Mouse (Mus musculus) forebrain, embryonic 14.5 days (tissue): Measurements from ENCODE around the gene Nat9. TPM values are rescaled to one million over a fixed set of nuclear protein-coding genes. Genes with fewer than 3 reads are reported as not detected.
A peak's percentile ranks its signal among the peaks of the same experiment; 100 is the strongest.

ENCODE experiments used
- ATAC-seq: fragments of 200-750 bp; cut with Nextera tagmentation; 2 replicates; pipeline ENCODE4 v1.8.0; 2017; ENCODE audit warnings: mild to moderate bottlenecking, moderate library complexity
- DNase-seq: peaks from one replicate; pipeline ENCODE4 v3.0.0-alpha.2; 2015; ENCODE audit warnings: low spot score
- H3K27ac ChIP-seq: fragments of 300-500 bp; sonication (generic); 2 replicates; pipeline ENCODE4 v1.5.1; 2014; ENCODE audit warnings: low read depth, mild to moderate bottlenecking, control low read depth, low read length, moderate library complexity
- H3K27me3 ChIP-seq: fragments of 300-500 bp; sonication (generic); replicated peaks from 2 replicates; pipeline ENCODE4 v1.6.1; 2014; ENCODE audit warnings: low read length, control low read depth, mixed read lengths; ENCODE audit not compliant: control insufficient read depth, insufficient read depth
- H3K36me3 ChIP-seq: fragments of 300-500 bp; sonication (generic); 2 replicates; pipeline ENCODE4 v1.6.1; 2014; ENCODE audit warnings: low read length, control low read depth; ENCODE audit not compliant: control insufficient read depth, insufficient read depth
- H3K4me1 ChIP-seq: fragments of 300-500 bp; sonication (generic); 2 replicates; pipeline ENCODE4 v1.6.1; 2014; ENCODE audit warnings: antibody characterized with exemption, low read length, control low read depth; ENCODE audit not compliant: control insufficient read depth, insufficient read depth
- H3K4me2 ChIP-seq: fragments of 300-500 bp; sonication (generic); 2 replicates; pipeline ENCODE4 v1.6.1; 2014; ENCODE audit warnings: mild to moderate bottlenecking, control low read depth, low read length
- H3K4me3 ChIP-seq: fragments of 300-500 bp; sonication (generic); 2 replicates; pipeline ENCODE4 v1.5.1; 2014; ENCODE audit warnings: low read depth, low read length, control low read depth
- H3K9ac ChIP-seq: fragments of 300-500 bp; sonication (generic); 2 replicates; pipeline ENCODE4 v1.6.1; 2014; ENCODE audit warnings: mild to moderate bottlenecking, low read length, control low read depth, moderate library complexity
- H3K9me3 ChIP-seq: fragments of 300-500 bp; sonication (generic); replicated peaks from 2 replicates; pipeline ENCODE4 v1.6.1; 2016; ENCODE audit warnings: low read length, control low read depth, mixed read lengths; ENCODE audit not compliant: control insufficient read depth
- WGBS: fragments of 180-500 bp; shearing (Covaris S2); extraction: QIAGEN DNeasy Blood & Tissue Kit; methylation state at CpG from one replicate; pipeline ENCODE4 v1.1.7; 2014; 5-methylcytosine and 5-hydroxymethylcytosine counted together
- polyA plus RNA-seq: library from polyadenylated mRNA; unstranded; fragments of >200 nt; fragmentation: Nextera tagmentation; extraction: Ambion mirVana; gene quantifications from 2 replicates; pipeline ENCODE4 v1.2.1, GENCODE M21; 2014

The Nat9 gene
- polyA plus RNA-seq, 1 experiment from 2014 or later, result 20.4 TPM

DNA sequence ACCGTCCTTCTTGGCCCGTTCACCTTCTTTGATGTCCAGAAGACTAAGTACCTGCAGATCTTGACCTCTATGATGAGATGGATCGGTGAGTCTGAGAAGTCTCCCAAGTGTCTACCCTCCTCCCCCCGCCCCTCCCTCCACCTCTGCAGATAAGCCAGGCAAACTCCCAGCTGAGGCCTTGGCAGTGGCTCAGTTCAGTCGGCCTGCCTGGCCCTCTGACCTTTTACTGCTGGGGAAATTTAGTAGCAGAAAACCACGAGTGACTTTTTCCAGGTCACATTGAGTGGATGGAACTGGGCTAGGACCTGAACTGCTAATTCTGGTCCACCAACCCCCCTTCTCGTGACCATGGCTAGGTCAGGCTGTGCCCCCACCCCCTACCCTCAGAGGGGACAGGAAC lies 40.8 kb upstream of the Nat9 start:
- H3K4me2 ChIP-seq, result no peak overlapping the region
- peaks cover 56% of the 10 kb centered on the region for H3K4me1 ChIP-seq
- ATAC-seq (no peak), DNase-seq (no peak)
- H3K27me3 ChIP-seq, result no peaks in the 10 kb centered on the region
- no peaks in the 10 kb centered on the region for H3K36me3 ChIP-seq
- H3K27ac ChIP-seq, result no peak overlapping the region
- WGBS, result 80% methylated on average over 7 of the region's 7 CpGs
- H3K9ac ChIP-seq, result peak overlapping the region; percentile 22; the same call in 1 of the 2 replicates
- no peaks in the 10 kb centered on the region for H3K9me3 ChIP-seq
- H3K4me3 ChIP-seq, result no peak overlapping the region

DNA sequence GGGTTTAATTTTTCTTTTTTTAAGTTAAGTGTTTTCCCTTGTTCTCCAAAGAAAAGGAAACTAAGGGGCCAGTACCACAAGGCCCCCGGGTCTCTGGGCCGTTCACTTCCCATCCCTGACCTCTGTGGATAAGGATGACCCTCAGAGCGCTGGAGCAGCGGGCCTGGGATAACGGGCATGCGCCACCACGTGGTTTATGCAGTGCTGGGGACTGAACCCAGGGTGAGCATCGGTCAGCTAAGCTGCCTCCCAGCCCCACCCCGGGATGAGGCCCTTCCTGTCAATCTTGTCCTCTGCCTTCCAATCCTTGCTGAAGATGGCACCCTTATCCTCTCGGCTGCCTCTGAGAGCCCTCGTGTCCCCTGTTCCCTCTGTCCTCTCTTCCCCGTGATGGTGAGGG lies 40.0 kb upstream of the Nat9 start:
- Histone ChIP-seq H3K9ac (peak overlapping the region; percentile 22), H3K36me3 (no peaks in the 10 kb centered on the region), H3K9me3 (no peaks in the 10 kb centered on the region), H3K27ac (peak overlapping the region; percentile 74), H3K4me2 (peak overlapping the region; percentile 5; the same call in 1 of the 2 replicates), H3K27me3 (no peaks in the 10 kb centered on the region), H3K4me3 (no peak overlapping the region), H3K4me1 (peaks cover 57% of the 10 kb centered on the region)
- 18% methylated on average over 12 of the region's 12 CpGs for WGBS
- ATAC-seq, result no peak; the same call in 1 of the 2 replicates
- DNase-seq, result no peak

DNA sequence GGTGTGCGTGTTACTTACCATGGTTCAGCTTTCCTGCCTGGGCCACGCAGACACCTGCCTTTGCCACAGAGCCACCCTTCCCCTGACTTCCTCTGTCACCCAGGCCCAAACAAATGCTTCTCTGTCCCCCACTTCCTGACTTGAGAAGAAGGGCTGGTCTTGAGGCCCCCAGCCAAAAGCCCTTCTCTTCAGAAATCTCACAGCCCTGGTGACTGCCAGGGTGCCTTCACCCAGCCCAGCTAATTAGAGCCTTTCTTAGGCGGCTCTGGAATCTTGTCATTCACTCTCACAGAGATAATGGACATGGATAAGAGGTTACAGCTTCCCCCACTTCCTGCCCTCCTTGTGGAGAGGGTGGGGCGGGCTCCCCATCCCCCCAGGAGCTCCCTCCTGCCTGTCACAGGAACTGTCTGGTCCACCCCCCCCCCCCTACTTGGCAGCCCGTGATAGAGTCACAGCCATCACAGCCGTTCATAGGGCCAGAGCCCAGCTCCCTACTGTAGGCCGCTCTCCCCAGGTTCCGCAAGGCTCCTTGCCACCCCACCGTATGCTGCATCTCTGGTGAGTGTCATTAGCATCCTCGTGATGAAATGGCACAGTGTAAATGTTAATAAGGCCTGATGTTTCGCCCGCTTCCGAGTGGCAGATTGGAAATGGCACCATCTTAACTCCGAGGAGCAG lies 39.3 kb upstream of the Nat9 start:
- peak; percentile 77 for ATAC-seq
- H3K4me3 ChIP-seq, result no peak overlapping the region
- H3K27ac ChIP-seq, result peak overlapping the region; percentile 74; the same call in 1 of the 2 replicates
- H3K9ac ChIP-seq, result no peak overlapping the region; the same call in 1 of the 2 replicates
- H3K4me1 ChIP-seq, result peaks cover 57% of the 10 kb centered on the region
- H3K9me3 ChIP-seq, result no peaks in the 10 kb centered on the region
- WGBS, result 16% methylated on average over 14 of the region's 14 CpGs
- peak overlapping the region; percentile 5; the same call in 1 of the 2 replicates for H3K4me2 ChIP-seq
- H3K36me3 ChIP-seq, result no peaks in the 10 kb centered on the region
- DNase-seq, result peak; percentile 87
- H3K27me3 ChIP-seq, result no peaks in the 10 kb centered on the region

DNA sequence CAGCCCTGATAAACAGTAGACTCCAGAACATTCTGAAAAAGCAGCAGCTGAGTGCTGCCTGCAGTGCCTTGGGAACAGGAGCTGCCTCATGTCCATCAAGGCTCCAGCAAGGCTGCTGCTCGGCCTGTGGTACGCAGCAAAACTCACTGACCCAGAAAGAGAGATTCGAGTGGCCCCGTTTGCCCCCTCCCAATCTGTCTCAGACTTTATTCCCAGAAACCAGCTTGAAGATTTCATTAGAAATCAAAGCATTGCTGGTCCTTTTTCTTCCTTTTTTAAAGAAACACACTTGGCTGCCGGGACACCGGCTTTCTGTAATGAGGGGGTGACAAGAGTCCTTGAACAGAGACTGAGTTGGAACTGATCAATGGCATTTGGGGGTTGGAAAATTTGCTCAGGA lies 37.6 kb upstream of the Nat9 start:
- H3K4me3 ChIP-seq, result no peak overlapping the region
- 0 out of 2 replicates have a peak overlapping the region, but pooled peaks have one; percentile 21 for H3K27ac ChIP-seq
- peaks cover 54% of the 10 kb centered on the region for H3K4me1 ChIP-seq
- 42% methylated on average over 6 of the region's 6 CpGs for WGBS
- no peaks in the 10 kb centered on the region for H3K27me3 ChIP-seq
- H3K36me3 ChIP-seq, result no peaks in the 10 kb centered on the region
- DNase-seq (no peak), ATAC-seq (no peak)
- H3K4me2 ChIP-seq, result no peak overlapping the region
- no peaks in the 10 kb centered on the region for H3K9me3 ChIP-seq
- H3K9ac ChIP-seq, result no peak overlapping the region

DNA sequence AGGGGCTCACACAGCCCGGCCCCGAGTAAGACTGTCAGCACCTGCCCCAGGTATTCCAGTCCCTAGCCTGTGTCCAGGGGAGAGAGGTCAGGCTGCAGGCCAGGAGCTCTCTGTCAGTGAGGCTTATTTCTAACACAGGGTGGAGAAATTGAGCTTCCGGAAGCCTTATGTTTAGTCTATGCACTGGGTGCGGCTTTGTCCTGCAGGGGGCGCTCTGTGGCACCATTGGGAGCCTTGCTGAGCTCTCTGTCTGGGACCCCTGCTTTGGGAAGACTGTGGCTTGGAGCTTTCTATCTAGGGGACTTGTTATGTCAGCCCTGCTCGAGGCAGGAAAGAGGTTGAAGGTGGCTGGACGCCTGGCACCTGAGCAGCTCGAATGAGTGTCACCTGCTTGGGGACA lies 37.2 kb upstream of the Nat9 start:
- ATAC-seq, result 0 out of 2 replicates have a peak, but pooled peaks have one; percentile 26
- no peak overlapping the region for H3K4me2 ChIP-seq
- WGBS, result 42% methylated on average over 8 of the region's 8 CpGs

DNA sequence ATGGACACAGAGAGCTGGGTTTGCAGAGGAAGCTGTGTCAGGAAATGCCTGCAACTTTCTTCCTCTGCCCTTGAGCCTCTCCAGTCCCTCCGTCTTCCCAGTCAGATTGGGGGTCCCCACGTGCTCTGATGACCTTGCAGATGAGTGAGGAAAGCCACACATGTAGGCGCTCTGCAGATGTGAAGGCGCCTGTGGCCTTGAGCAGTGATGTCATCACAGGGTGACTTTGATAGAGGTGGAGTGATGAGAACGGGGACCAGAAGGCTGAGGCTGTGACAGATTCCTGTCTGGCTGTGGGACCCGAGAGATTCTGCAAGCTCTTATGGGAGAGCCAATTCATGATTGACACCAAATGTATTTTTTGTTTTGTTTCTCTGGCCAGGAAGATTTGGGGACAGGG lies 36.2 kb upstream of the Nat9 start:
- Histone ChIP-seq H3K27me3 (no peaks in the 10 kb centered on the region), H3K27ac (no peak overlapping the region), H3K9me3 (no peaks in the 10 kb centered on the region), H3K4me1 (peaks cover 54% of the 10 kb centered on the region), H3K4me2 (no peak overlapping the region), H3K9ac (no peak overlapping the region; the same call in 1 of the 2 replicates), H3K36me3 (no peaks in the 10 kb centered on the region), H3K4me3 (no peak overlapping the region)
- DNase-seq (no peak), ATAC-seq (no peak)
- WGBS, result 79% methylated on average over 6 of the region's 6 CpGs

More for the DNA sequence above, 37.2 kb upstream of the Nat9 start:
- DNase-seq, result peak; percentile 74
- no peak overlapping the region for H3K27ac ChIP-seq
- H3K4me3 ChIP-seq, result no peak overlapping the region
- H3K9ac ChIP-seq, result no peak overlapping the region
- H3K9me3 ChIP-seq, result no peaks in the 10 kb centered on the region
- no peaks in the 10 kb centered on the region for H3K27me3 ChIP-seq
- H3K36me3 ChIP-seq, result no peaks in the 10 kb centered on the region
- H3K4me1 ChIP-seq, result peaks cover 54% of the 10 kb centered on the region

DNA sequence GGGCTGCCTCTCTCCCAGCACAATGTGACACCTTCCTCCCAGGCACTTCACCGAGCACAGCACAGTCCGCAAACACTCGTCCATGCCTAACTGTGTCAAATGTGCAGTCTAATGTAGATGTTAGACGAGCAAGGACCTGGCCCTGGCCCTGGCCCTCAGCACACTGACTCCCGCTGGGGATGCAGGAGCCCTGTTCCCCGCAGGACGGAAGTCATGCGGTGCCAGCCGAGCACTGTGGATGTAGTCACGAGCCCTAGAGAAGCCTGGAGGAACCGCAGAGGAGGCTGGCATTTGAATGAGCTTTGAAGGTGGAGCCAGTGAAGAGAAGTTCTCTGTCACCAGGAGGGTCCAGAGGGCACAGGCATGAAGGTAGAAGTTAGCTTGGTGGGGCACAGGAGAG lies 35.8 kb upstream of the Nat9 start:
- peak overlapping the region; percentile 5; the same call in 1 of the 2 replicates for H3K9ac ChIP-seq
- WGBS, result 74% methylated on average over 11 of the region's 11 CpGs
- H3K27me3 ChIP-seq, result no peaks in the 10 kb centered on the region
- no peak overlapping the region for H3K27ac ChIP-seq
- H3K4me3 ChIP-seq, result no peak overlapping the region
- no peak for ATAC-seq
- H3K4me2 ChIP-seq, result no peak overlapping the region
- no peaks in the 10 kb centered on the region for H3K36me3 ChIP-seq
- H3K9me3 ChIP-seq, result no peaks in the 10 kb centered on the region
- no peak for DNase-seq
- peaks cover 54% of the 10 kb centered on the region for H3K4me1 ChIP-seq

DNA sequence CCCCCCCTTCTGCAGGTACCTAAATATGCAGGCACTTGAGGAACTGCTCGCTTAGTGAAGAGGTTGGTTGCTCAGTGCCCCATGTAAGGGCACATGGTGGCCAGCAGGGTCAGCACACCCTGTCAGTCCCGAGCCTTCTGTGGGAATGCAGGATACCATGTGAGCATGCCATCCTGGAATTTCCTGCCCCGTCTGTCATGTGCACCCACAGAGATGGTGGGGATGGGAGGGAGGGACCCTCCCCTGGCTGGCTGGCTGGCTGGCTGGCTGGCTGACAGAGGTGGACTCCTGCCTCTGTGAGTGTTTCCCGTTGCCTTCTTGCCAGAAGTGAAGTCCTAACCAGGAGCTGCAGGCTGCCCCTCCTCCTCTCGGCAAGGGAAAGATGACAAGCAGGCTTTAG lies 34.9 kb upstream of the Nat9 start:
- no peak overlapping the region for H3K4me2 ChIP-seq
- peaks cover 48% of the 10 kb centered on the region for H3K4me1 ChIP-seq
- no peaks in the 10 kb centered on the region for H3K27me3 ChIP-seq
- no peak overlapping the region for H3K27ac ChIP-seq
- H3K36me3 ChIP-seq, result no peaks in the 10 kb centered on the region
- H3K4me3 ChIP-seq, result no peak overlapping the region
- no peak for DNase-seq
- 48% methylated on average over 5 of the region's 5 CpGs for WGBS
- H3K9me3 ChIP-seq, result no peaks in the 10 kb centered on the region
- ATAC-seq, result no peak
- H3K9ac ChIP-seq, result no peak overlapping the region

DNA sequence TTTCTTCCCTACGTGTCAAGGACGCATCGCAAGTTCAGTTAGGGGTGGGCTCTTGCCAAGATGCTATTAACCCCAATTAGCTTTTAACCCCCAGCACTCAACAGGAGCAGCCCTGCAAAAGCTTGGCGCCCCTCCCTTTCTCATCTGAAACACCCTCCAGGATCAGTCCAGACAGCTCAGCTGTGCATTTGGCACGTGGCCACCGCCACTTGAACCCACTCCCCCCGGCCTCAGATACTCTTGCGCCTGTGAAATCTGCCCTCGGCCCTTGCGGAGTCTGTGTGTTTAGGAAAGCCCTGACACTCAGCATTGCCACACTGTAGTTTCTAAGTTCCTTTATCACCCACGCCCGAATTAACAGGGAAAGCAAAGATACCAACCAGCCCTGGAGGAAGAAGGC lies 34.4 kb upstream of the Nat9 start:
- WGBS, result 39% methylated on average over 12 of the region's 12 CpGs
- DNase-seq (peak; percentile 69), ATAC-seq (peak; percentile 30; the same call in 1 of the 2 replicates)
- H3K9ac ChIP-seq, result no peak overlapping the region
- H3K27me3 ChIP-seq, result no peaks in the 10 kb centered on the region
- H3K36me3 ChIP-seq, result no peaks in the 10 kb centered on the region
- no peak overlapping the region for H3K27ac ChIP-seq
- H3K4me1 ChIP-seq, result peaks cover 47% of the 10 kb centered on the region
- no peak overlapping the region for H3K4me2 ChIP-seq
- no peak overlapping the region for H3K4me3 ChIP-seq
- H3K9me3 ChIP-seq, result no peaks in the 10 kb centered on the region
